10 mouse cellular contexts compared by ENCODE assay signal in genomic region chr4:42998022-42998421, GRCm38 (mm10). TPM values are rescaled to one million over a fixed set of nuclear protein-coding genes. Genes with fewer than 3 reads are reported as not detected.
DNase-seq lines count a peak whose midpoint lies in the region; ATAC-seq and TF ChIP-seq lines count a peak whose summit lies in the region.
"Had no signal": no experiment of that assay in that cellular context is flagged by ENCODE, and none has a peak within 500 bp of the region (broad histone marks: within the 10 kb centered on the region; RNA-seq: fewer than 3 reads in every experiment).

No protein-coding gene starts in this region.

- H3K4me3 ChIP-seq in layer of hippocampus, adult 2 months: peak overlapping the region; percentile 67
- peak overlapping the region; percentile 95 for H3K4me3 ChIP-seq in forebrain, embryonic 10.5 days
- peak overlapping the region; percentile 76 for H3K4me3 ChIP-seq in limb, embryonic 10.5 days
- H3K4me3 ChIP-seq in neural tube, embryonic 14.5 days (ENCODE audit: low read depth, low read length): peak overlapping the region; percentile 88
- H3K4me3 ChIP-seq in cerebellum, adult 2 months (replicated peaks; ENCODE audit: insufficient read depth, low read depth, low read length): no peak overlapping the region

- no peak for TF ChIP-seq CTCF in layer of hippocampus, adult 2 months (conservative IDR thresholded peaks at IDR 0.05)
- no peak for TF ChIP-seq CTCF in cerebellum, adult 2 months (IDR thresholded peaks at IDR 0.05; ENCODE audit: borderline replicate concordance, insufficient read depth, low read depth, low read length)

- no peak for TF ChIP-seq POLR2A in cerebellum, adult 2 months (IDR thresholded peaks at IDR 0.05; ENCODE audit: borderline replicate concordance, insufficient read depth, low read length)

- H3K27me3 ChIP-seq in forebrain, embryonic 10.5 days (ENCODE audit: poor library complexity, severe bottlenecking): no peaks in the 10 kb centered on the region
- H3K27me3 ChIP-seq in limb, embryonic 10.5 days (ENCODE audit: low read depth, poor library complexity, severe bottlenecking): no peaks in the 10 kb centered on the region
- peaks cover 3% of the 10 kb centered on the region; the same call in 1 of the 2 replicates for H3K27me3 ChIP-seq in neural tube, embryonic 14.5 days (ENCODE audit: control insufficient read depth, insufficient read depth, low read length)
- H3K27me3 ChIP-seq in cerebellum, adult 2 months (ENCODE audit: control insufficient read depth, insufficient read depth, low read length): no peaks in the 10 kb centered on the region
- H3K27me3 ChIP-seq: Patski had no signal

- peaks cover 30% of the 10 kb centered on the region for H3K4me1 ChIP-seq in forebrain, embryonic 10.5 days
- peaks cover 18% of the 10 kb centered on the region for H3K4me1 ChIP-seq in limb, embryonic 10.5 days
- H3K4me1 ChIP-seq in neural tube, embryonic 14.5 days (ENCODE audit: control insufficient read depth, insufficient read depth, low read length): peaks cover 18% of the 10 kb centered on the region
- no peaks in the 10 kb centered on the region for H3K4me1 ChIP-seq in cerebellum, adult 2 months (ENCODE audit: control insufficient read depth, insufficient read depth, low read length)

- WGBS in forebrain, embryonic 10.5 days: 77% methylated on average over 2 of the region's 2 CpGs
- 85% methylated on average over 2 of the region's 2 CpGs for WGBS in limb, embryonic 10.5 days
- WGBS in neural tube, embryonic 14.5 days: 50% methylated on average over 2 of the region's 2 CpGs
- 31% methylated on average over 2 of the region's 2 CpGs for WGBS in cerebellum, adult 2 months

- ATAC-seq in neural tube, embryonic 14.5 days (ENCODE audit: low read depth): no peak
- ATAC-seq: Patski had no signal

- DNase-seq in layer of hippocampus, adult 2 months (ENCODE audit: low spot score in 2 of 2): no peak
- no peak for DNase-seq in layer of hippocampus, adult 11-12 months (ENCODE audit: low spot score)
- no peak for DNase-seq in forebrain, embryonic 10.5 days (ENCODE audit: extremely low spot score, low spot score)
- no peak for DNase-seq in limb, embryonic 10.5 days (ENCODE audit: low spot score)
- DNase-seq in cerebellum, adult 2 months: no peak
- no peak for DNase-seq in adrenal gland, postnatal 4 days (ENCODE audit: low spot score in 2 of 2)
- no peak for DNase-seq in thymus, postnatal 0 days (ENCODE audit: low spot score)

- H3K36me3 ChIP-seq in forebrain, embryonic 10.5 days (replicated peaks): peaks cover 57% of the 10 kb centered on the region
- H3K36me3 ChIP-seq in limb, embryonic 10.5 days: peaks cover 61% of the 10 kb centered on the region
- H3K36me3 ChIP-seq in neural tube, embryonic 14.5 days (ENCODE audit: control insufficient read depth, insufficient read depth, low read length): peaks cover 28% of the 10 kb centered on the region

- no peaks in the 10 kb centered on the region for H3K9me3 ChIP-seq in forebrain, embryonic 10.5 days
- H3K9me3 ChIP-seq in limb, embryonic 10.5 days (replicated peaks): no peaks in the 10 kb centered on the region
- no peaks in the 10 kb centered on the region for H3K9me3 ChIP-seq in neural tube, embryonic 14.5 days (ENCODE audit: control insufficient read depth, low read length)

- no peak overlapping the region; the same call in 1 of the 2 replicates for H3K27ac ChIP-seq in layer of hippocampus, adult 2 months
- H3K27ac ChIP-seq in forebrain, embryonic 10.5 days: no peak overlapping the region
- H3K27ac ChIP-seq in limb, embryonic 10.5 days: no peak overlapping the region
- no peak overlapping the region for H3K27ac ChIP-seq in neural tube, embryonic 14.5 days (ENCODE audit: low read depth, low read length)
- H3K27ac ChIP-seq in cerebellum, adult 2 months (ENCODE audit: insufficient read depth, low read length): no peak overlapping the region

- H3K4me2 ChIP-seq in neural tube, embryonic 14.5 days (ENCODE audit: low read depth, low read length): peak overlapping the region; percentile 91

- peak overlapping the region; percentile 32 for H3K9ac ChIP-seq in neural tube, embryonic 14.5 days (replicated peaks; ENCODE audit: low read depth, low read length)

RNA-seq across cellular contexts. Expression of gene Vcp, which starts 2.3 kb away (rescaled TPM):
- total RNA-seq in layer of hippocampus, adult 2 months (2021): 100 to 1,000 TPM; 171 to 184 TPM
- 655 and 667 TPM in 2 replicates for polyA plus RNA-seq in forebrain, embryonic 10.5 days (2016; fragmentation: Nextera tagmentation; extraction: Ambion mirVana)
- 650 and 691 TPM in 2 replicates for polyA plus RNA-seq in limb, embryonic 10.5 days (2016; fragmentation: Nextera tagmentation; extraction: Ambion mirVana)
- 435 and 534 TPM in 2 replicates for polyA plus RNA-seq in neural tube, embryonic 14.5 days (2014; fragmentation: Nextera tagmentation; extraction: Ambion mirVana)
- 196 and 200 TPM in 2 replicates for polyA plus RNA-seq in cerebellum, adult 2 months (2012; rRNA removed)
- total RNA-seq in adrenal gland, postnatal 4 days (2021): 100 to 1,000 TPM; 283 to 294 TPM
- polyA plus RNA-seq in thymus, postnatal 0 days (2015; fragmentation: Nextera tagmentation; extraction: Ambion mirVana): 371 and 396 TPM in 2 replicates

RNA-seq across cellular contexts. Expression of gene Fancg, which starts 12.3 kb away (rescaled TPM):
- total RNA-seq in layer of hippocampus, adult 2 months (2021): 10 to 100 TPM; 10.4 to 12.9 TPM
- 23.1 and 27.3 TPM in 2 replicates for polyA plus RNA-seq in forebrain, embryonic 10.5 days (2016; fragmentation: Nextera tagmentation; extraction: Ambion mirVana)
- polyA plus RNA-seq in limb, embryonic 10.5 days (2016; fragmentation: Nextera tagmentation; extraction: Ambion mirVana): 25.5 and 26.8 TPM in 2 replicates
- polyA plus RNA-seq in neural tube, embryonic 14.5 days (2014; fragmentation: Nextera tagmentation; extraction: Ambion mirVana): 18.9 and 21.6 TPM in 2 replicates
- 36.2 and 36.7 TPM in 2 replicates for polyA plus RNA-seq in cerebellum, adult 2 months (2012; rRNA removed)
- total RNA-seq in adrenal gland, postnatal 4 days (2021): 10 to 100 TPM; 11.7 to 14.9 TPM
- polyA plus RNA-seq in thymus, postnatal 0 days (2015; fragmentation: Nextera tagmentation; extraction: Ambion mirVana): 20.1 and 23.9 TPM in 2 replicates

RNA-seq across cellular contexts. Expression of gene Pigo, which starts 27.6 kb away (rescaled TPM):
- 10 to 100 TPM; 28.0 to 30.0 TPM for total RNA-seq in layer of hippocampus, adult 2 months (2021)
- polyA plus RNA-seq in forebrain, embryonic 10.5 days (2016; fragmentation: Nextera tagmentation; extraction: Ambion mirVana): 22.2 and 24.4 TPM in 2 replicates
- polyA plus RNA-seq in limb, embryonic 10.5 days (2016; fragmentation: Nextera tagmentation; extraction: Ambion mirVana): 21.7 and 27.5 TPM in 2 replicates
- 24.6 and 26.4 TPM in 2 replicates for polyA plus RNA-seq in neural tube, embryonic 14.5 days (2014; fragmentation: Nextera tagmentation; extraction: Ambion mirVana)
- polyA plus RNA-seq in cerebellum, adult 2 months (2012; rRNA removed): 35.8 and 35.9 TPM in 2 replicates
- 10 to 100 TPM; 21.7 to 25.0 TPM for total RNA-seq in adrenal gland, postnatal 4 days (2021)
- polyA plus RNA-seq in thymus, postnatal 0 days (2015; fragmentation: Nextera tagmentation; extraction: Ambion mirVana): 17.0 and 18.3 TPM in 2 replicates

RNA-seq across cellular contexts. Expression of gene 1700022I11Rik, which starts 28.6 kb away (rescaled TPM):
- not detected for total RNA-seq in layer of hippocampus, adult 2 months (2021)
- 0.27 and 0.52 TPM in 2 replicates for polyA plus RNA-seq in forebrain, embryonic 10.5 days (2016; fragmentation: Nextera tagmentation; extraction: Ambion mirVana)
- polyA plus RNA-seq in limb, embryonic 10.5 days (2016; fragmentation: Nextera tagmentation; extraction: Ambion mirVana): 0.51 and 0.87 TPM in 2 replicates
- 0.50 and 1.1 TPM in 2 replicates for polyA plus RNA-seq in neural tube, embryonic 14.5 days (2014; fragmentation: Nextera tagmentation; extraction: Ambion mirVana)
- not detected in 2 replicates for polyA plus RNA-seq in cerebellum, adult 2 months (2012; rRNA removed)
- total RNA-seq in adrenal gland, postnatal 4 days (2021): not detected
- polyA plus RNA-seq in thymus, postnatal 0 days (2015; fragmentation: Nextera tagmentation; extraction: Ambion mirVana): 0.38 and 0.40 TPM in 2 replicates
- polyA plus RNA-seq: cortical plate, adult 2 months; Patski had no signal

RNA-seq across cellular contexts. Expression of gene Stoml2, which starts 33.5 kb away (rescaled TPM):
- total RNA-seq in layer of hippocampus, adult 2 months (2021): 100 to 1,000 TPM in 1 of 2 experiments, 10 to 100 TPM in 1; 97.3 to 108 TPM
- 496 and 515 TPM in 2 replicates for polyA plus RNA-seq in forebrain, embryonic 10.5 days (2016; fragmentation: Nextera tagmentation; extraction: Ambion mirVana)
- polyA plus RNA-seq in limb, embryonic 10.5 days (2016; fragmentation: Nextera tagmentation; extraction: Ambion mirVana): 484 and 538 TPM in 2 replicates
- 223 and 227 TPM in 2 replicates for polyA plus RNA-seq in neural tube, embryonic 14.5 days (2014; fragmentation: Nextera tagmentation; extraction: Ambion mirVana)
- 138 and 142 TPM in 2 replicates for polyA plus RNA-seq in cerebellum, adult 2 months (2012; rRNA removed)
- total RNA-seq in adrenal gland, postnatal 4 days (2021): 100 to 1,000 TPM; 193 to 202 TPM
- polyA plus RNA-seq in thymus, postnatal 0 days (2015; fragmentation: Nextera tagmentation; extraction: Ambion mirVana): 207 and 226 TPM in 2 replicates
